Mouse (Mus musculus): Measurements from ENCODE around the gene Igf2. TPM values are rescaled to one million over a fixed set of nuclear protein-coding genes. Genes with fewer than 3 reads are reported as not detected.

Igf2 gene
- polyA plus RNA-seq, 1 experiment from 2014 or later: 1,642 TPM

- ATAC-seq (ENCODE audit: insufficient number of reproducible peaks, insufficient read depth, low FRiP score, low read depth): no peak
- H3K27ac ChIP-seq (replicated peaks in 1 of 2; ENCODE audit: control insufficient read depth in 1 of 2, insufficient read depth in 1 of 2, low read depth in 2 of 2, low read length in 2 of 2): no peak overlapping the region
- WGBS: 11% methylated on average over 4 of the region's 4 CpGs
These were observed 5.5 kb upstream of the Igf2 start for GRCm38 (mm10) chr7:142672120-142672519.

GRCm38 (mm10) chr7:142671067-142671466 is 4.5 kb upstream of the Igf2 start:
- Histone ChIP-seq H3K4me3 (ENCODE audit: control insufficient read depth in 1 of 2, insufficient read depth in 1 of 2, low read depth in 1 of 2, low read length in 2 of 2) (no peak overlapping the region), H3K36me3 (ENCODE audit: control insufficient read depth, insufficient read depth, low read length) (peaks cover 14% of the 10 kb centered on the region), H3K4me1 (ENCODE audit: control insufficient read depth in 2 of 2, insufficient read depth in 2 of 2, low read length in 2 of 2) (no peaks in the 10 kb centered on the region), H3K27me3 (ENCODE audit: control insufficient read depth, insufficient read depth, low read length) (peaks cover 10% of the 10 kb centered on the region; the same call in 1 of the 2 replicates), H3K9me3 (ENCODE audit: control insufficient read depth, low read length) (peaks cover 39% of the 10 kb centered on the region), H3K9ac (ENCODE audit: low read length) (no peak overlapping the region), H3K4me2 (ENCODE audit: low read length) (no peak overlapping the region), H3K27ac (replicated peaks in 1 of 2; ENCODE audit: control insufficient read depth in 1 of 2, insufficient read depth in 1 of 2, low read depth in 2 of 2, low read length in 2 of 2) (no peak overlapping the region)
- no peak for ATAC-seq (ENCODE audit: insufficient number of reproducible peaks, insufficient read depth, low FRiP score, low read depth)
- 95% methylated on average over 1 of the region's 1 CpGs for WGBS

More at GRCm38 (mm10) chr7:142672120-142672519, 5.5 kb upstream of the Igf2 start:
- no peak overlapping the region for H3K4me3 ChIP-seq (ENCODE audit: control insufficient read depth in 1 of 2, insufficient read depth in 1 of 2, low read depth in 1 of 2, low read length in 2 of 2)
- H3K36me3 ChIP-seq (ENCODE audit: control insufficient read depth, insufficient read depth, low read length): peaks cover 9% of the 10 kb centered on the region; the same call in 1 of the 2 replicates
- no peak overlapping the region for H3K9ac ChIP-seq (ENCODE audit: low read length)
- no peaks in the 10 kb centered on the region for H3K27me3 ChIP-seq (ENCODE audit: control insufficient read depth, insufficient read depth, low read length)
- no peaks in the 10 kb centered on the region for H3K4me1 ChIP-seq (ENCODE audit: control insufficient read depth in 2 of 2, insufficient read depth in 2 of 2, low read length in 2 of 2)
- H3K9me3 ChIP-seq (ENCODE audit: control insufficient read depth, low read length): peaks cover 39% of the 10 kb centered on the region
- H3K4me2 ChIP-seq (ENCODE audit: low read length): no peak overlapping the region

- Histone ChIP-seq H3K27ac (replicated peaks in 1 of 2; ENCODE audit: control insufficient read depth in 1 of 2, insufficient read depth in 1 of 2, low read depth in 2 of 2, low read length in 2 of 2) (no peak within 1 kb of the TSS), H3K4me2 (ENCODE audit: low read length) (no peak within 1 kb of the TSS), H3K27me3 (ENCODE audit: control insufficient read depth, insufficient read depth, low read length) (peaks cover 21% of the 10 kb centered on the region), H3K4me1 (ENCODE audit: control insufficient read depth in 2 of 2, insufficient read depth in 2 of 2, low read length in 2 of 2) (0 out of 4 replicates have a peak, but pooled peaks cover 0 to 2% of the 10 kb centered on the region in 2 experiments), H3K36me3 (ENCODE audit: control insufficient read depth, insufficient read depth, low read length) (peaks cover 14% of the 10 kb centered on the region), H3K4me3 (ENCODE audit: control insufficient read depth in 1 of 2, insufficient read depth in 1 of 2, low read depth in 1 of 2, low read length in 2 of 2) (no peak within 1 kb of the TSS), H3K9ac (ENCODE audit: low read length) (no peak within 1 kb of the TSS), H3K9me3 (ENCODE audit: control insufficient read depth, low read length) (peaks cover 39% of the 10 kb centered on the region)
- WGBS: 81% methylated on average over 23 of the region's 23 CpGs
- ATAC-seq (ENCODE audit: insufficient number of reproducible peaks, insufficient read depth, low FRiP score, low read depth): no peak
These were observed 3.4 kb upstream of the Igf2 start, which contains the start of gene Gm49394 for GRCm38 (mm10) chr7:142669751-142670625. Gene Gm49394 (minus strand): TSS chr7:142669942.

GRCm38 (mm10) chr7:142668328-142668727 is 1.7 kb upstream of the Igf2 start:
- H3K27me3 ChIP-seq (ENCODE audit: control insufficient read depth, insufficient read depth, low read length): peaks cover 31% of the 10 kb centered on the region
- ATAC-seq (ENCODE audit: insufficient number of reproducible peaks, insufficient read depth, low FRiP score, low read depth): no peak
- 0 out of 4 replicates have a peak overlapping the region, but pooled peaks of 1 of the 2 experiments have one; percentile 6 for H3K27ac ChIP-seq (replicated peaks in 1 of 2; ENCODE audit: control insufficient read depth in 1 of 2, insufficient read depth in 1 of 2, low read depth in 2 of 2, low read length in 2 of 2)
- H3K9me3 ChIP-seq (ENCODE audit: control insufficient read depth, low read length): peaks cover 39% of the 10 kb centered on the region
- peaks cover 14% of the 10 kb centered on the region for H3K36me3 ChIP-seq (ENCODE audit: control insufficient read depth, insufficient read depth, low read length)
- 100% methylated on average over 1 of the region's 1 CpGs for WGBS
- H3K9ac ChIP-seq (ENCODE audit: low read length): no peak overlapping the region
- 0 out of 4 replicates have a peak, but pooled peaks cover 0 to 5% of the 10 kb centered on the region in 2 experiments for H3K4me1 ChIP-seq (ENCODE audit: control insufficient read depth in 2 of 2, insufficient read depth in 2 of 2, low read length in 2 of 2)
- H3K4me3 ChIP-seq (ENCODE audit: control insufficient read depth in 1 of 2, insufficient read depth in 1 of 2, low read depth in 1 of 2, low read length in 2 of 2): no peak overlapping the region
- no peak overlapping the region for H3K4me2 ChIP-seq (ENCODE audit: low read length)

GRCm38 (mm10) chr7:142667521-142667920 is 905 bp upstream of the Igf2 start:
- H3K4me1 ChIP-seq (ENCODE audit: control insufficient read depth in 2 of 2, insufficient read depth in 2 of 2, low read length in 2 of 2): 0 out of 4 replicates have a peak, but pooled peaks cover 0 to 5% of the 10 kb centered on the region in 2 experiments
- no peak for ATAC-seq (ENCODE audit: insufficient number of reproducible peaks, insufficient read depth, low FRiP score, low read depth)
- no peak overlapping the region for H3K4me2 ChIP-seq (ENCODE audit: low read length)
- peaks cover 14% of the 10 kb centered on the region for H3K36me3 ChIP-seq (ENCODE audit: control insufficient read depth, insufficient read depth, low read length)
- WGBS: 92% methylated on average over 18 of the region's 18 CpGs
- H3K4me3 ChIP-seq (ENCODE audit: control insufficient read depth in 1 of 2, insufficient read depth in 1 of 2, low read depth in 1 of 2, low read length in 2 of 2): no peak overlapping the region
- H3K27me3 ChIP-seq (ENCODE audit: control insufficient read depth, insufficient read depth, low read length): peaks cover 39% of the 10 kb centered on the region
- no peak overlapping the region for H3K9ac ChIP-seq (ENCODE audit: low read length)
- H3K27ac ChIP-seq (replicated peaks in 1 of 2; ENCODE audit: control insufficient read depth in 1 of 2, insufficient read depth in 1 of 2, low read depth in 2 of 2, low read length in 2 of 2): peak overlapping the region in 1 of 2 experiments; percentile 25; a peak in 1 of 4 replicates
- peaks cover 39% of the 10 kb centered on the region for H3K9me3 ChIP-seq (ENCODE audit: control insufficient read depth, low read length)

GRCm38 (mm10) chr7:142666109-142666508 is 507 bp downstream of the Igf2 start:
- no peak for ATAC-seq (ENCODE audit: insufficient number of reproducible peaks, insufficient read depth, low FRiP score, low read depth)
- H3K4me2 ChIP-seq (ENCODE audit: low read length): peak overlapping the region; percentile 65
- no peak overlapping the region for H3K4me3 ChIP-seq (ENCODE audit: control insufficient read depth in 1 of 2, insufficient read depth in 1 of 2, low read depth in 1 of 2, low read length in 2 of 2)
- 70% methylated on average over 4 of the region's 4 CpGs for WGBS
- H3K36me3 ChIP-seq (ENCODE audit: control insufficient read depth, insufficient read depth, low read length): peaks cover 14% of the 10 kb centered on the region
- H3K27ac ChIP-seq (replicated peaks in 1 of 2; ENCODE audit: control insufficient read depth in 1 of 2, insufficient read depth in 1 of 2, low read depth in 2 of 2, low read length in 2 of 2): peak overlapping the region in 1 of 2 experiments; percentile 80; a peak in 2 of 4 replicates
- 0 out of 4 replicates have a peak, but pooled peaks cover 0 to 5% of the 10 kb centered on the region in 2 experiments for H3K4me1 ChIP-seq (ENCODE audit: control insufficient read depth in 2 of 2, insufficient read depth in 2 of 2, low read length in 2 of 2)
- H3K9ac ChIP-seq (ENCODE audit: low read length): peak overlapping the region; percentile 42; the same call in 1 of the 2 replicates
- H3K27me3 ChIP-seq (ENCODE audit: control insufficient read depth, insufficient read depth, low read length): peaks cover 45% of the 10 kb centered on the region
- H3K9me3 ChIP-seq (ENCODE audit: control insufficient read depth, low read length): peaks cover 27% of the 10 kb centered on the region

- Histone ChIP-seq H3K9me3 (ENCODE audit: control insufficient read depth, low read length) (peaks cover 20% of the 10 kb centered on the region), H3K36me3 (ENCODE audit: control insufficient read depth, insufficient read depth, low read length) (peaks cover 14% of the 10 kb centered on the region), H3K27ac (replicated peaks in 1 of 2; ENCODE audit: control insufficient read depth in 1 of 2, insufficient read depth in 1 of 2, low read depth in 2 of 2, low read length in 2 of 2) (peak overlapping the region in 1 of 2 experiments; percentile 80; a peak in 1 of 4 replicates), H3K4me1 (ENCODE audit: control insufficient read depth in 2 of 2, insufficient read depth in 2 of 2, low read length in 2 of 2) (0 out of 4 replicates have a peak, but pooled peaks cover 0 to 5% of the 10 kb centered on the region in 2 experiments), H3K4me2 (ENCODE audit: low read length) (peak overlapping the region; percentile 65), H3K4me3 (ENCODE audit: control insufficient read depth in 1 of 2, insufficient read depth in 1 of 2, low read depth in 1 of 2, low read length in 2 of 2) (peak overlapping the region in 1 of 2 experiments; percentile 62; a peak in 1 of 4 replicates), H3K27me3 (ENCODE audit: control insufficient read depth, insufficient read depth, low read length) (peaks cover 47% of the 10 kb centered on the region), H3K9ac (ENCODE audit: low read length) (peak overlapping the region; percentile 95; the same call in 1 of the 2 replicates)
- ATAC-seq (ENCODE audit: insufficient number of reproducible peaks, insufficient read depth, low FRiP score, low read depth): no peak
- WGBS: 47% methylated on average over 5 of the region's 5 CpGs
These were observed 1.3 kb downstream of the Igf2 start for GRCm38 (mm10) chr7:142665364-142665763.

Data from heart, embryonic 14.5 days (tissue).